Mouse (Mus musculus) heart, adult 2 months (tissue): ENCODE measurements around the gene Tax1bp3. TPM values are rescaled to one million over a fixed set of nuclear protein-coding genes. Genes with fewer than 3 reads are reported as not detected.

Experiments
- DNase-seq, 2 experiments: peaks; one replicate each; pipeline ENCODE4 v3.0.0; 2021
- H3K27ac ChIP-seq: fragments of 200-600 bp; 2 replicates; pipeline ENCODE4 v1.8.1; 2022
- H3K27me3 ChIP-seq: fragments of 200-500 bp; 2 replicates; pipeline ENCODE4 v1.6.1; 2012; ENCODE audit warnings: mild to moderate bottlenecking, low read length, inconsistent platforms, mixed read lengths; ENCODE audit not compliant: control insufficient read depth, insufficient read depth
- H3K36me3 ChIP-seq: fragments of 200-500 bp; 2 replicates; pipeline ENCODE4 v1.6.1; 2012; ENCODE audit warnings: low read length, inconsistent platforms; ENCODE audit not compliant: control insufficient read depth, insufficient read depth
- H3K4me1 ChIP-seq: fragments of 200-500 bp; 2 replicates; pipeline ENCODE4 v1.6.1; 2011; ENCODE audit warnings: low read length; ENCODE audit not compliant: control insufficient read depth, insufficient read depth
- H3K4me3 ChIP-seq: fragments of 200-600 bp; 2 replicates; pipeline ENCODE4 v1.8.1; 2022
- H3K79me2 ChIP-seq: fragments of 200-500 bp; replicated peaks from 2 replicates; pipeline ENCODE4 v1.6.1; 2012; ENCODE audit warnings: mild to moderate bottlenecking, inconsistent platforms, low read length, moderate library complexity, mixed read lengths; ENCODE audit not compliant: control insufficient read depth, insufficient read depth
- H3K9ac ChIP-seq: fragments of 200-500 bp; 2 replicates; pipeline ENCODE4 v1.6.1; 2012; ENCODE audit warnings: low read depth, mild to moderate bottlenecking, control low read depth, inconsistent platforms, low read length, mixed read lengths
- CTCF ChIP-seq: fragments of 200-600 bp; IDR thresholded peaks from 2 replicates; pipeline ENCODE4 v1.8.1; 2022; ENCODE audit warnings: antibody characterized with exemption, mild to moderate bottlenecking, moderate library complexity
- EP300 ChIP-seq: fragments of 200-500 bp; IDR thresholded peaks from 2 replicates; pipeline ENCODE4 v1.6.1; 2011; ENCODE audit warnings: low read depth, low read length, control low read depth; ENCODE audit not compliant: insufficient read depth
- POLR2A ChIP-seq: fragments of 200-500 bp; IDR thresholded peaks from 2 replicates; pipeline ENCODE4 v1.6.1; 2011; ENCODE audit warnings: mild to moderate bottlenecking, low read depth, low read length, control low read depth; ENCODE audit not compliant: insufficient read depth
- WGBS: fragments of 180-500 bp; shearing (Covaris S2); methylation state at CpG from one replicate; pipeline ENCODE4 v1.1.7; 2018; 5-methylcytosine and 5-hydroxymethylcytosine counted together
- intact Hi-C: fragments of 180-260 bp; cut with DNase I; formaldehyde crosslinking; loops from one replicate; pipeline ENCODE4 v1.15.1; 2025
- polyA plus RNA-seq: library from polyadenylated mRNA; depleted of rRNA; stranded (reverse); fragments of >200 nt; gene quantifications from 2 replicates; pipeline ENCODE4 v1.2.3, GENCODE M21; 2012
- total RNA-seq, 2 experiments: library from RNA; stranded (reverse); gene quantifications; 2 replicates each; pipeline ENCODE4 v1.2.3; 2021

Gene Tax1bp3
- total and polyA plus RNA-seq, 3 experiments, result 45.0 to 60.4 (median 48.5) TPM

DNA sequence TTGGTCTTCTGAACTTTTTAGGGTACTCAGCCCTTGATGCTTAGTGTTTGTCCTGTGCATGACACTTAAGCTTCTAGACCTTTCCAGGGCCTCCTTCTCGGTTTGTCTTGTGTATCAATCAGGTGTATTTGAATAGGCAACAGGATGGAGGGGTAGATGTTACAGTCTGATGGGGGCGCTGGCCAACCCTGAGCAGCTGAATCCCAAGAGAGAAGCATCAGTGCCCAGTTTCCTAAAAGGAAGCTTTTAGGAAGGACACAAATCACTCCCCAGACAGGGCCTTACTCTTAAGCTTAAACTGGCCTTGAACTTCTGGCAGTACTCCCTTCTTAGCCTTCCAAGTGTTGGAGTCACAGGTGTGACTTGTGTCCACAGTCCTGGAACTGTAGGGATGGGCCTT, 1.0 kb downstream of the Tax1bp3 start:
- Histone ChIP-seq H3K27me3 (no peaks in the 10 kb centered on the region), H3K79me2 (peaks cover 2% of the 10 kb centered on the region), H3K4me1 (peaks cover 7% of the 10 kb centered on the region), H3K9ac (peak overlapping the region; percentile 87), H3K27ac (peak overlapping the region; percentile 99), H3K36me3 (peaks cover 5% of the 10 kb centered on the region), H3K4me3 (peak overlapping the region; percentile 94)
- intact Hi-C loops, result loop anchor here (1.0 kb wide), 1 partner anchor 40 kb away; the partner anchor contains the start of gene Haspin
- TF ChIP-seq POLR2A (no peak), CTCF (no peak), EP300 (no peak)
- WGBS, result 0% methylated on average over 2 of the region's 2 CpGs
- DNase-seq, result no peak

DNA sequence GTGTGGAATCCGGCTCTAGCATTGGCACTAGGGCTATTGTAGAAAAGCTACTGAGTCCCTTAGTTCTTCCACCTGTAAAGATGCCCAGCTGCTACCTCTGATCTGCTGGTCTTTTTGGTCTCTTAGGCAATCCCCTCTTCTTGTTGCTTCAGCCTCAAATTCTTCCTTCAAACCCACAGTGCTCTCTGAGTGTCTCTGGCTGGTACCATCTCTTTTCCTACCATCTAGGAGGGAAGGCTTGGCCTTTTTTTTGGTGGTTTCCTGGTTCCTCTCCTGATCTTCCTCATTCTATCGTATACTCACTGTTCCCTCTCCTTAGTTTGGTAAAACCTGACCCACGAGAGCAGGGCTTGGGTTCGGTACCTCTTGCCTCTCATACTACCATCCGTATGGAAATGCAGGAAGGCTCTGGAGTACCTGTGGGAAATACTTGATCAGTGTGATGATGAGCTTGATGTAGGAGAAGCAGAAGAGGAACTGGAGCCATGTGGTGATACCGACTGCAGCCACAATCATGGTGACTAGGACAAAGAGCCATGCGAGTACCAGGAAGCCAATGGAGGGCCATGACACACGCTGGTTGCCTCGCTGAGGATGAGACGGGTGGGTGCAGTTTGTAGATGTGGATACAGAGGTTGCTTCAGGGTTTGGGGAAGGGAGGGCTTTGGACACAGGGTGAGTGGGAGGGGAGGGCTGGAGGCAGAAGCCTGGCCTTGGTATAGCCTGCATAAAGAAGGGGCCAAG, 9.2 kb downstream of the Tax1bp3 start:
- no peaks in the 10 kb centered on the region for H3K4me1 ChIP-seq
- H3K9ac ChIP-seq, result no peak overlapping the region
- H3K27me3 ChIP-seq, result no peaks in the 10 kb centered on the region
- TF ChIP-seq POLR2A (no peak), EP300 (no peak), CTCF (no peak)
- intact Hi-C loops, result no loop called here
- WGBS, result 86% methylated on average over 10 of the region's 10 CpGs
- H3K36me3 ChIP-seq, result no peaks in the 10 kb centered on the region
- H3K4me3 ChIP-seq, result no peak overlapping the region
- H3K27ac ChIP-seq, result no peak overlapping the region
- DNase-seq, result no peak
- H3K79me2 ChIP-seq, result no peaks in the 10 kb centered on the region

DNA sequence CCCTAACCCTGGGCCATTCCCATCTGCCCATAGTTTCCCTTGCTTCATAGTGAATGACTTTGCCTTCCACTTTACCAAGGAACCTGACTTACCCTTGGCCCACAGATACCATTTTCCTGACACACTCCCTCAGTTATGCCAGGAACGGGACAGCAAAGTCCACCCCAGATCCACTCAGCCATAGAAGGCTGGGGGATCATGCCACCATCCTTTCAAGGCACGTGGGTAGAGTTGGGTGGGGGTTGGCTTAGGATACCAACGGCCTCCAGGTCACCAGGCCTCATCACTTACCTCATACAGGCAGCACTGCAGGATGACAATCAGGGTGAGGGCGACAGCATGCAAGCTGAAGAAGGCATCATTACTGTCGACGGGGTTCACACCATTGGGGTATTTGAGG, 10.3 kb downstream of the Tax1bp3 start:
- TF ChIP-seq POLR2A (no peak), CTCF (no peak), EP300 (no peak)
- no peaks in the 10 kb centered on the region for H3K27me3 ChIP-seq
- H3K4me3 ChIP-seq, result no peak overlapping the region
- H3K4me1 ChIP-seq, result no peaks in the 10 kb centered on the region
- intact Hi-C loops, result no loop called here
- WGBS, result 86% methylated on average over 6 of the region's 6 CpGs
- DNase-seq, result no peak
- H3K27ac ChIP-seq, result no peak overlapping the region
- no peaks in the 10 kb centered on the region for H3K36me3 ChIP-seq
- no peak overlapping the region for H3K9ac ChIP-seq
- no peaks in the 10 kb centered on the region for H3K79me2 ChIP-seq

DNA sequence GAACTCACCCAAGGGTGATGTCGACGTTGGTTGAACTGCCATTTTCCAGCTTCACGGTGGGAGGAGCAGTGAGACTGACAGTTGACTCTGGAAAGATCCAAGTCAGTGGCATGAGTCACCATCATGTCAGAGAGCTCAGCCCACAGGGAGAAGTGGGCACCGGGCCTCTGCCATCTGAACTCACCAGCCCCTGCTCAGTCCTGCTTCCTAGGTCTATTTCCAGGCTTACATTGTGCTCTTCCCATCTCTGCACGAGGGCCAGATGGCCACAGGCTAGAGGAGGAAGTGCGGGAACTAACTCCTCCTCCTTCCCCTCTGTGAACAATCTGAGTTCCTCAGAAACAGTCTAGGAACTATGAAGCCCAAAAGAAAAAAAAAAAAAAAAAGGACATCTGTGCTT, 16.2 kb downstream of the Tax1bp3 start:
- Histone ChIP-seq H3K9ac (no peak overlapping the region), H3K36me3 (no peaks in the 10 kb centered on the region), H3K4me3 (no peak overlapping the region), H3K27ac (no peak overlapping the region), H3K4me1 (peaks cover 2% of the 10 kb centered on the region; the same call in 1 of the 2 replicates), H3K27me3 (no peaks in the 10 kb centered on the region), H3K79me2 (no peaks in the 10 kb centered on the region)
- DNase-seq, result peak in 1 of 2 experiments; percentile 40
- intact Hi-C loops, result no loop called here
- WGBS, result 54% methylated on average over 6 of the region's 6 CpGs
- TF ChIP-seq CTCF (no peak), POLR2A (no peak), EP300 (no peak)

DNA sequence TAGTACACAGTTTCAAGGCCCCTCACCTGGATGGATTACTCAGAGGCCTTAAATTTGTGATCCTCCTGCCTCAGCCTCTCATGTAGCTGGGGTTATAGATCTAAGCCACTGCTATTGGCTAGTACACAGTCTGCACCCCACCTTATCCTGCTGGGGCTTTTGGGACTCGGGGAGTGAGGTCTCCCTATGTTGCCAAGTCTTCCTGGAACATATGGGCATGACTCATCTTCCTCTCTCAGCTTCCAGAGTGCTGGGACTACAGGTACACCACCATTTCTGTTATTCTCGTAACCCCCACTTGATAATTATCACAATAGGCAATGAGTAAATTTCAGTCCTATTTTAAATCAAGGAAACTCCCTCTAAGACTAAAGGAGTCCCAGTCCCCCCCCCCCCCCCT, 17.6 kb downstream of the Tax1bp3 start:
- Histone ChIP-seq H3K4me1 (peaks cover 2% of the 10 kb centered on the region; the same call in 1 of the 2 replicates), H3K79me2 (no peaks in the 10 kb centered on the region), H3K36me3 (no peaks in the 10 kb centered on the region), H3K27ac (no peak overlapping the region), H3K4me3 (no peak overlapping the region), H3K9ac (no peak overlapping the region), H3K27me3 (no peaks in the 10 kb centered on the region)
- TF ChIP-seq CTCF, result no peak
- no peak for TF ChIP-seq POLR2A
- TF ChIP-seq EP300, result no peak
- intact Hi-C loops, result no loop called here
- 48% methylated on average over 2 of the region's 2 CpGs for WGBS
- DNase-seq, result no peak

DNA sequence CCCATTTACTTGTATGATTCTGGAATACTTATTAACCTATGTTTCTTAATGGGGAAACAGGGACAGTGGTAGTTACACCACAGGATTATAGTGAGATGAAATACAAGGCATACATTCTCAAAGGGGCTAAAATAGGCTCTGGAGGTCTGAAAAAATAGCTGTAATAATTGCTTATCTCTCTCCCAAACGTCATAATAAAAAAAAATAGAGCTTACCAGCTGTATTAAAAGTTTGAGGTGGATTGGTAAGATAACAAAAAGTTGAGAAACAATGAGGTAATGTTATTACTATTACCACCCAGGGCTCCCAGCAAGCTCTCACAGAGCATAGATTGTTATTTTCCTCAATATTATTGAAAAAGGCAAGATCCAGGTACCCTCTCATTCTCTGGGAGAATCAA, 21.3 kb downstream of the Tax1bp3 start:
- WGBS, result 9% methylated on average over 1 of the region's 1 CpGs
- Histone ChIP-seq H3K27me3 (no peaks in the 10 kb centered on the region), H3K9ac (peak overlapping the region; percentile 67), H3K36me3 (no peaks in the 10 kb centered on the region), H3K79me2 (no peaks in the 10 kb centered on the region), H3K27ac (peak overlapping the region; percentile 92; the same call in 1 of the 2 replicates), H3K4me1 (peaks cover 6% of the 10 kb centered on the region), H3K4me3 (peak overlapping the region; percentile 93)
- no peak for DNase-seq
- no peak for TF ChIP-seq EP300
- no peak for TF ChIP-seq POLR2A
- no peak for TF ChIP-seq CTCF
- intact Hi-C loops, result no loop called here
